Mouse (Mus musculus) small intestine, adult 2 months (tissue): ENCODE measurements at regions not wholly inside any gene's neighbourhood (a gene's known extent, or its start where the extent isn't known, plus 50 kb on each side); places are given as distances from the start of the nearest gene placed in this dataset.

ENCODE experiments used
- H3K27ac ChIP-seq: fragments of 200-500 bp; 2 replicates; pipeline ENCODE4 v1.5.1; 2012; ENCODE audit warnings: low read depth, low read length, control low read depth, inconsistent platforms; ENCODE audit not compliant: insufficient read depth
- H3K27me3 ChIP-seq: fragments of 200-500 bp; 2 replicates; pipeline ENCODE4 v1.6.1; 2012; ENCODE audit warnings: mild to moderate bottlenecking, moderate library complexity, low read length, inconsistent platforms; ENCODE audit not compliant: control insufficient read depth, insufficient read depth
- H3K36me3 ChIP-seq: fragments of 200-500 bp; 2 replicates; pipeline ENCODE4 v1.6.1; 2012; ENCODE audit warnings: mild to moderate bottlenecking, low read length, control low read depth, inconsistent platforms; ENCODE audit not compliant: control insufficient read depth, insufficient read depth
- H3K4me1 ChIP-seq: fragments of 200-500 bp; 2 replicates; pipeline ENCODE4 v1.6.1; 2012; ENCODE audit warnings: low read length, inconsistent platforms, mixed read lengths; ENCODE audit not compliant: control insufficient read depth, insufficient read depth, insufficient read length
- H3K4me3 ChIP-seq: fragments of 200-500 bp; 2 replicates; pipeline ENCODE4 v1.5.1; 2012; ENCODE audit warnings: low read depth, mild to moderate bottlenecking, control low read depth, inconsistent platforms, low read length, moderate library complexity
- CTCF ChIP-seq: fragments of 200-500 bp; IDR thresholded peaks from 2 replicates; pipeline ENCODE4 v1.5.1; 2012; ENCODE audit warnings: low read depth, mild to moderate bottlenecking, control low read depth, inconsistent platforms, low read length, moderate library complexity, mixed read lengths; ENCODE audit not compliant: insufficient replicate concordance, insufficient read length; ENCODE audit errors: extremely low read depth
- POLR2A ChIP-seq: fragments of 200-500 bp; IDR thresholded peaks from 2 replicates; pipeline ENCODE4 v1.6.1; 2012; ENCODE audit warnings: low read depth, mild to moderate bottlenecking, control low read depth, inconsistent platforms, low read length, moderate library complexity
- WGBS: fragments of 180-500 bp; shearing (Covaris S2); methylation state at CpG from one replicate; pipeline ENCODE4 v1.1.7; 2018; 5-methylcytosine and 5-hydroxymethylcytosine counted together

DNA sequence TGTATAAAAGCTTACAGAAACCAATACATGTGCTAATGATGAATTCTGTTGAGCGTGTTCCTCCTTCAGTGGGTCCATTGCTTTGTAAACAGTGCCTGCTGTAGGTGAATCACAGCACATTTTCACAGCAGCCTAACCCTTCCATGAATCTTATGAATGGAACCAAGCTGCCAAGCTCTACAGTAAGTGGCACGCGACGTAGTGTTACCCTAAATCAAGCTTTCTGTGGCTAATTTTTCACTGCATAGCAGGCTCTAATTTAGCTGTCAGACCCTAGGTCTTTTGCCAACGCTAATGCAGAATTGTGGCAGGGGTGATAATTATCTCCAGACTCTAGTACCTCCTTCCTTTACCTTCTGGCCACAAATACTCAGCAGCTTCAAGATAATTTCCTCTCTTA lies 339.0 kb upstream of the Ercc4 start:
- Histone ChIP-seq H3K4me1 (no peaks in the 10 kb centered on the region), H3K4me3 (no peak overlapping the region), H3K27ac (no peak overlapping the region), H3K27me3 (no peaks in the 10 kb centered on the region), H3K36me3 (no peaks in the 10 kb centered on the region)
- TF ChIP-seq POLR2A = no peak
- TF ChIP-seq CTCF = no peak
- WGBS = 90% methylated on average over 5 of the region's 5 CpGs

DNA sequence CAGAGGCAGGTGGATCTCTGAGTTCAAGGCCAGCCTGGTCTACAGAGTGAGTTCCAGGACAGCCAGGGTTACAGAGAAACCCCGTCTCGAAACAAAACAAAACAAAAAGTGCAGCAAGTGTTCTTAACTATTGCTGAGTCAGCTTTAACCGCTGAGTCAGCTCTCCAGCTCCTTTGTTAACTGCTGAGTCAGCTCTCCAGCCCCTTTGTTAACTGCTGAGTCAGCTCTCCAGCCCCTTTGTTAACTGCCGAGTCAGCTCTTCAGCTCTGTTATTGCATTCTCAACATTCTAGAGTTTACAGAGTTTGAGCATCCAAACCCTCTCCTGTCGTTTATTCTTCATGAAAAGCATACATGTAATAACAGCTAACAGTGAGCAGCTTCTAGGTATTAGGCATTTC lies 336.9 kb upstream of the Ercc4 start:
- H3K27me3 ChIP-seq = no peaks in the 10 kb centered on the region
- no peaks in the 10 kb centered on the region for H3K36me3 ChIP-seq
- WGBS = 79% methylated on average over 5 of the region's 5 CpGs
- H3K4me1 ChIP-seq = no peaks in the 10 kb centered on the region
- no peak for TF ChIP-seq CTCF
- TF ChIP-seq POLR2A = no peak
- no peak overlapping the region for H3K4me3 ChIP-seq
- no peak overlapping the region for H3K27ac ChIP-seq

DNA sequence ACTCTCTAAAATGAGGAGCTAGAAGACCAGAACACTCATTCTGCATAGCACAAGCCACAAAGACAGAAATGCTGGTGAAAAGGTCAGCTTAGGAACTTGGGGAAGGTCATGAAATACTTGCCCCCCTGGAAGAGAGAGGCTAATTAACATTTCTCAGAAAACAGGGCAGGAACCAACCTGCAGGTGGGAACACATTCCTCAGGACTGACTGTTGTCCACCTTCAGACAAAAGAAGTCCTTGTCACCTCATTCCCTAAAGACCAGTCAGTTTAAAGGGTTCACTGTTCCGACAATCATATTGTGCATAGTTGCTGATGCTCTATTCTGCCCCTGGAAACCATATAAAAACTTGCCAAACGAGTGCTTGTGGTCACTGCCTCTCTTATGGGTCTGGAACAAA lies 333.6 kb upstream of the Ercc4 start:
- TF ChIP-seq CTCF (no peak), POLR2A (no peak)
- no peaks in the 10 kb centered on the region for H3K4me1 ChIP-seq
- no peaks in the 10 kb centered on the region for H3K36me3 ChIP-seq
- WGBS = 51% methylated on average over 2 of the region's 2 CpGs
- no peak overlapping the region for H3K27ac ChIP-seq
- H3K27me3 ChIP-seq = no peaks in the 10 kb centered on the region
- H3K4me3 ChIP-seq = no peak overlapping the region

DNA sequence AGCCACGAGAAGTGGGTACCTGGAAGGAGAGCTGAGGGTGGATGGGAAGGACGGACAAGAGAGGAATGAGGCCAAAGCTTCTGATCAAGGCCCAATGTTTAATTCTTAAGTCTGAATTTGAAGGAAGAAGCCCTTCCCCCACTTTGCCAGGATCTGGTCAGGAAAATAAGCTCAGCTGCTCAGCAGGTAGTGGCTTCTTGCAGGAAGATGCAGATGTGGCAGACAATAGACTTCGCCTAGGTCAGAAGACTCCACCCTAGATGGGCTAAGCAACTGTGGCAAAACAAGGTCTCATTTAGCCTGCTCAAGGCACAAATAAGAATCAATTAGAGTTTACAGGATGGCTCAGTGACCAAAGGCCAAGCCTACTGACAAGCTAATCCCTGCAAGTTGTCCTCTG lies 330.4 kb upstream of the Ercc4 start:
- TF ChIP-seq POLR2A = no peak
- no peak for TF ChIP-seq CTCF
- Histone ChIP-seq H3K27ac (no peak overlapping the region), H3K36me3 (no peaks in the 10 kb centered on the region), H3K4me1 (no peaks in the 10 kb centered on the region), H3K27me3 (no peaks in the 10 kb centered on the region), H3K4me3 (no peak overlapping the region)
- WGBS = 71% methylated on average over 3 of the region's 3 CpGs

DNA sequence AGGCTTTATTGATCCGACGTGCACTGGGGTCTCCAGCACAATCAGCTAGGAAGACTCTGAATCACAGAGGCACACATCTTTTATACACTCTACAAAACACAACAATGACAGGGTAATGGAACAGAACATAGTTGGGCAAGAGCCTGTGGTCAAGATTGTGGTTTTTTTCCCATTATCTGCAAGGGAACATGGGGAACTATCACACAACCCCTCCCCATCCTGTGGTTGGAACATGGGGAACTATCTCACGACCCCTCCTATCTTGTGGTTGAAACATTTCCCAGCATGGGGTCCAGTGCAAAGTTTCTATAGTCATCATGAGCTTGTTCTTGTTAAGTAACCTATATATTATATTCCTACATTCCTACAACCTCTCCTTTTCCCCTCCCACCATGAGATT lies 328.8 kb upstream of the Ercc4 start:
- WGBS = 87% methylated on average over 3 of the region's 3 CpGs
- Histone ChIP-seq H3K27me3 (no peaks in the 10 kb centered on the region), H3K36me3 (no peaks in the 10 kb centered on the region), H3K4me3 (no peak overlapping the region), H3K27ac (no peak overlapping the region), H3K4me1 (no peaks in the 10 kb centered on the region)
- TF ChIP-seq CTCF (no peak), POLR2A (no peak)

DNA sequence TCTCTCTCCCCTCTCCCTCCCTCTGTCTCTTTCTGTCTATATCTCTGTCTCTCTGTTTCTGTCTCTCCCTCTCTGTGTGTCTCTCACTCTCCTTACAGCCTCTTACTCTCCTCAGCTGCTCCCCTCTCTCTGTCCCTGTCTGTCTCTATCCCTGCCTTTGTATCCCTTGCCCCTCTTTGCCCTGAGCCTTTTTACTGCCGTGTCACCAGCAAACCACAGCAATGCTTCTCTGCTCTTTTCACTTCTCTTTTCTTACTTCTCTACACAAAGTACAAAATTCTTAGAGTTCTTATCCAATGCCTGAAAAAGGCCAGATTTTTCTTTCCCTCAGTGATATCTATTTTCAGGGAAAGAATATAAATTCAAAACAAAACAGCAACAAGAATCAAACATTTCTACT lies 323.7 kb upstream of the Ercc4 start:
- no peaks in the 10 kb centered on the region for H3K4me1 ChIP-seq
- H3K36me3 ChIP-seq = no peaks in the 10 kb centered on the region
- H3K27ac ChIP-seq = no peak overlapping the region
- WGBS = 38% methylated on average over 1 of the region's 1 CpGs
- no peaks in the 10 kb centered on the region for H3K27me3 ChIP-seq
- TF ChIP-seq POLR2A = no peak
- H3K4me3 ChIP-seq = no peak overlapping the region

DNA sequence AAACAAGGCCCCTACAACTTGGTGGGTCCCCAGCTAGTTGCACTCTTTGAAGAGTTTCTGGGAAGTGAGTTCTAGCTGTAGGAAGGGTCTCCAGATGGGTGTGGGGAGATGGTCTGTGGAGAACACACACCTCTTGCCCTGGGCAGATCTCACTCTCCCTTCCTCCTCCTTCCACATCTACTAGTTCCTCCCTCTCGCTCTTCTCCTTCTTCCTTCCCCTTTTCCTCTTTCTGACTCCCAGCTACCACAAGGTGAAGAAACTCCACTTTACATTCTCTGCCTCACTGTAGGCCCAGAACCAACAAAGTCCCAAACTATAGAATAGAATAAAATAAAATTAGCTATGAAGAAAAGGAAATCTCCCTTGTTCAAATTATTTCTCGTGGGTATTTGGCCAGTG lies 311.0 kb upstream of the Ercc4 start:
- TF ChIP-seq POLR2A (no peak), CTCF (no peak)
- WGBS = 71% methylated on average over 2 of the region's 2 CpGs
- no peaks in the 10 kb centered on the region for H3K4me1 ChIP-seq
- no peaks in the 10 kb centered on the region for H3K36me3 ChIP-seq
- no peak overlapping the region for H3K4me3 ChIP-seq
- H3K27me3 ChIP-seq = no peaks in the 10 kb centered on the region
- H3K27ac ChIP-seq = no peak overlapping the region

DNA sequence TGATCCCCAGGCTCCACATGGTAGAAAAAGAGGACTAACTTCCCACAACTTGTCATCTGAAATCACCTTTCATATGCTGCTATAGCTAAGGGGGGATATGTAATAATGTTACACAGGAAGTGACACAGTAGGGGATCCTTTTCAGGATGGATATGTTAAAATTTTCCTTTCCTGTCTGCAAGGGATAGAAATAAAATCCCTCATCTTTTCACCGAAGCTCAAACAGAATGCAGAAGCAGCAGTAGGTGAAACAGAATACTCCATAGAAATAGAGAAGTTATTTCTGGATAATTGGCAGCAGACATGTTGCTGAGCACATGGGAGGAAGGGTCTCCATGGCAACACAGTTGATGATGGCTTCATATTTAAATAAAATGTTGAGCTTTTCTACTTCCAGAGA lies 309.3 kb upstream of the Ercc4 start:
- H3K27me3 ChIP-seq = no peaks in the 10 kb centered on the region
- no peaks in the 10 kb centered on the region for H3K36me3 ChIP-seq
- TF ChIP-seq POLR2A = no peak
- TF ChIP-seq CTCF = no peak
- H3K27ac ChIP-seq = no peak overlapping the region
- no peaks in the 10 kb centered on the region for H3K4me1 ChIP-seq
- 73% methylated on average over 1 of the region's 1 CpGs for WGBS
- no peak overlapping the region for H3K4me3 ChIP-seq
